Mouse (Mus musculus) lung, postnatal 0 days (tissue): ENCODE measurements around the gene Cort. TPM values are rescaled to one million over a fixed set of nuclear protein-coding genes. Genes with fewer than 3 reads are reported as not detected.
A peak's percentile ranks its signal among the peaks of the same experiment; 100 is the strongest.

ENCODE experiments used
- ATAC-seq: fragments of 200-750 bp; cut with Nextera tagmentation; 2 replicates; pipeline ENCODE4 v1.8.0; 2017; ENCODE audit warnings: moderate library complexity
- DNase-seq: peaks from one replicate; pipeline ENCODE4 v3.0.0-alpha.2; 2016; ENCODE audit warnings: low spot score
- H3K27ac ChIP-seq: fragments of 300-500 bp; sonication (generic); 2 replicates; pipeline ENCODE4 v1.5.1; 2014; ENCODE audit warnings: antibody characterized with exemption, mild to moderate bottlenecking, low read length, mixed read lengths
- H3K27me3 ChIP-seq: fragments of 300-500 bp; sonication (generic); replicated peaks from 2 replicates; pipeline ENCODE4 v1.6.1; 2014; ENCODE audit warnings: low read length, mixed read lengths; ENCODE audit not compliant: insufficient read depth
- H3K36me3 ChIP-seq: fragments of 300-500 bp; sonication (generic); 2 replicates; pipeline ENCODE4 v1.6.1; 2014; ENCODE audit warnings: low read length, mixed read lengths; ENCODE audit not compliant: insufficient read depth
- H3K4me1 ChIP-seq: fragments of 300-500 bp; sonication (generic); 2 replicates; pipeline ENCODE4 v1.6.1; 2014; ENCODE audit warnings: antibody characterized with exemption, low read depth, low read length, mixed read lengths; ENCODE audit not compliant: insufficient read depth
- H3K4me2 ChIP-seq: fragments of 300-500 bp; sonication (generic); replicated peaks from 2 replicates; pipeline ENCODE4 v1.6.1; 2014; ENCODE audit warnings: low read depth, mild to moderate bottlenecking, low read length, moderate library complexity, mixed read lengths
- H3K4me3 ChIP-seq: fragments of 300-500 bp; sonication (generic); 2 replicates; pipeline ENCODE4 v1.5.1; 2014; ENCODE audit warnings: low read depth, low read length
- H3K9ac ChIP-seq: fragments of 300-500 bp; sonication (generic); replicated peaks from 2 replicates; pipeline ENCODE4 v1.6.1; 2014; ENCODE audit warnings: low read depth, mild to moderate bottlenecking
- H3K9me3 ChIP-seq: fragments of 300-500 bp; sonication (generic); 2 replicates; pipeline ENCODE4 v1.6.1; 2016; ENCODE audit warnings: low read length, mixed read lengths
- CTCF ChIP-seq: IDR thresholded peaks from 2 replicates; pipeline ENCODE4 v1.5.1; 2016; ENCODE audit warnings: antibody characterized with exemption, mild to moderate bottlenecking
- EP300 ChIP-seq: IDR thresholded peaks from 2 replicates; pipeline ENCODE4 v1.6.1; 2016; ENCODE audit warnings: antibody characterized with exemption, mild to moderate bottlenecking, control low read depth
- WGBS: fragments of 180-500 bp; shearing (Covaris S2); extraction: QIAGEN DNeasy Blood & Tissue Kit; methylation state at CpG from one replicate; pipeline ENCODE4 v1.1.7; 2014; 5-methylcytosine and 5-hydroxymethylcytosine counted together
- polyA plus RNA-seq: library from polyadenylated mRNA; unstranded; fragments of >200 nt; fragmentation: Nextera tagmentation; extraction: Ambion mirVana; gene quantifications from 2 replicates; pipeline ENCODE4 v1.2.1, GENCODE M21; 2015

Cort gene
- polyA plus RNA-seq, 1 experiment from 2014 or later, result 0.18 TPM

DNA sequence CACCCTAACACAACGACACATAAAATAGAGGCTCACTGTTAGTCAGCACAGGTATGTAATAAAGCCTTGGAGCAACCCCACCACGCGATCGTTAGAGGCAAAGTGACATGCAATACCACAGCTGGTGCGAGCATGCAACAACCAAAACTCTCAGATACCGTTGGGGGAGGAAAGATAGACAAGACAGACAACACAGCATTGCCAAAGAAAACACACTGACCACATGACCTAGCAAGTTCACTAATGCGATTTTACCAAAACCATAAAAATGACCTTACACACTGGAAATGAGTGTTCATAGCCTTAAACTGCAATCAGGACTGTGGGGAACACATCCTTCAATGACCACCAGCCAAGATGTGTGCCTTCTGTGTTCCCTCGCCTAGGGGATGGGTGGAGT, 35.2 kb downstream of the Cort start:
- Histone ChIP-seq H3K27ac (no peak overlapping the region), H3K9me3 (no peaks in the 10 kb centered on the region), H3K4me1 (no peaks in the 10 kb centered on the region), H3K4me2 (no peak overlapping the region), H3K9ac (no peak overlapping the region), H3K36me3 (no peaks in the 10 kb centered on the region), H3K27me3 (no peaks in the 10 kb centered on the region), H3K4me3 (no peak overlapping the region)
- no peak for TF ChIP-seq CTCF
- no peak for TF ChIP-seq EP300
- ATAC-seq (no peak), DNase-seq (no peak)
- 89% methylated on average over 8 of the region's 8 CpGs for WGBS

DNA sequence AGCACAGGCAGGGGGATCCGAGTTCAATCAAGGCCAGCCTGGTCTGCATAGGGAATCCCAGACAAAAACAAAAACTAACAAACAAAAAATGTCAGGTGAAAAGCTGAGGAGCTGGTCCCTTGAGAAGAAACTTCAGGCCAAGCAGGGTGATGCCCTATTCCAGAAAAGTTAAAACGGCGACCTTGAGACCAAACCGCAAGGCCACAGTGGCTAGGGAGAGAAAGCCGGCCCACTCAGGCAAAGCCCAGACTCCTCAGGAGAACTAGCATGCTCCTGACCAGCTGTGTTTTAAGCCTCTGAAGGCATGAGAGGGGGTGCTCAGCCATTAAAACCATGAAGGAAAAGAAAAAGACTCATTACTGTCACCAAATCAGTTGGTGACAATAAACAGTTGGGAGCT, 41.2 kb downstream of the Cort start:
- TF ChIP-seq CTCF (no peak), EP300 (no peak)
- Histone ChIP-seq H3K4me1 (peaks cover 4% of the 10 kb centered on the region; the same call in 1 of the 2 replicates), H3K36me3 (no peaks in the 10 kb centered on the region), H3K9me3 (no peaks in the 10 kb centered on the region), H3K9ac (no peak overlapping the region), H3K4me2 (no peak overlapping the region), H3K27me3 (no peaks in the 10 kb centered on the region), H3K4me3 (no peak overlapping the region), H3K27ac (no peak overlapping the region)
- ATAC-seq (no peak), DNase-seq (no peak)
- WGBS, result 83% methylated on average over 5 of the region's 5 CpGs

DNA sequence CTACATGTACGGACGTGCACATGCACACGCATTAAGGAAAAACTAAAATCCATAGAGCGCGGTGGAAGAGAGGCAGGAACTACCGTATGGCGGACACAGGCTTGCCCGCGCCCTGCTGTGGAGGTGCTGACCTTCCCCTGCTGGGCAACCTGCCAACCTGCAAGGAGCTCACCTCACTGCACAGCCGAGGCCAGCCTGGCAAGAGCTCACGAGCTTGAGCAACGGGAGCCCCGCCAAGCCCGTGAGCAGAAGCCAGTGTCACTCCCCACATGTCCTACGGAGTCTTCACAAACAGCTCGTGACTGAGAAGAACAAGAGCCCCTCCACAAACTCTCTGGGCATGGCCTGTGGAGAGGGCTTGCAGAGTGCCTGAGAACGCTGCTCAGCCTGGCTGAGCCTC, 45.0 kb downstream of the Cort start:
- Histone ChIP-seq H3K4me3 (no peak overlapping the region), H3K9me3 (no peaks in the 10 kb centered on the region), H3K4me2 (peak overlapping the region; percentile 27; the same call in 1 of the 2 replicates), H3K36me3 (no peaks in the 10 kb centered on the region), H3K4me1 (peaks cover 4% of the 10 kb centered on the region; the same call in 1 of the 2 replicates), H3K27me3 (no peaks in the 10 kb centered on the region), H3K9ac (no peak overlapping the region), H3K27ac (no peak overlapping the region)
- peak; percentile 81 for DNase-seq
- WGBS, result 42% methylated on average over 17 of the region's 17 CpGs
- ATAC-seq, result peak; percentile 84
- TF ChIP-seq CTCF (peak; percentile 6; the same call in 1 of the 2 replicates), EP300 (no peak)

- Histone ChIP-seq H3K4me3 (no peak overlapping the region), H3K4me1 (peaks cover 4% of the 10 kb centered on the region; the same call in 1 of the 2 replicates), H3K27me3 (no peaks in the 10 kb centered on the region), H3K9me3 (no peaks in the 10 kb centered on the region), H3K27ac (no peak overlapping the region), H3K36me3 (no peaks in the 10 kb centered on the region), H3K4me2 (no peak overlapping the region), H3K9ac (no peak overlapping the region)
- TF ChIP-seq EP300 (no peak), CTCF (no peak)
- DNase-seq (no peak), ATAC-seq (no peak)
- WGBS, result 83% methylated on average over 8 of the region's 8 CpGs
Observed at GRCm38 (mm10) chr4:149080111-149080510, 46.5 kb downstream of the Cort start.

DNA sequence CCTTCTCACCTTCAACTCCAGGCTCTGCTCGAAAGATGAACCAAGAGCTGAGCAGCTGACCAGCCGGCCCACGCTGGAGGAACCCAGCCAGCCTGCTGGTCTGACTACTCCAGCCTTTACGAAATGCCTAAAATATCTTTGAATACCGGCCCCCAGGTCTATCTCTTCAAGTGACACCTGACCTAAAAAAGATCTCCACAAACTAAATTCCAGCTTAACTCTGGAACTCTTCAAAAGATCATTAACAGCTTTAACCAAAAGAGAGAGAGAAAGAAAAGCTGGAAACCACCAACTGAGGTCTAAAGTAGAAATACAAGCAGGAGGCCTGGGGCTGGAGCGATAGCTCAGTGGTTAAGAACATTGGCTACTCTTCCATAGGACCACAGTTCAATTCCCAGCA, 46.9 kb downstream of the Cort start:
- ATAC-seq, result no peak
- H3K4me3 ChIP-seq, result no peak overlapping the region
- H3K27ac ChIP-seq, result no peak overlapping the region
- H3K27me3 ChIP-seq, result no peaks in the 10 kb centered on the region
- TF ChIP-seq EP300 (no peak), CTCF (no peak)
- no peak overlapping the region for H3K9ac ChIP-seq
- no peaks in the 10 kb centered on the region for H3K9me3 ChIP-seq
- no peaks in the 10 kb centered on the region for H3K36me3 ChIP-seq
- H3K4me2 ChIP-seq, result no peak overlapping the region
- 68% methylated on average over 6 of the region's 6 CpGs for WGBS
- peaks cover 4% of the 10 kb centered on the region; the same call in 1 of the 2 replicates for H3K4me1 ChIP-seq
- no peak for DNase-seq

DNA sequence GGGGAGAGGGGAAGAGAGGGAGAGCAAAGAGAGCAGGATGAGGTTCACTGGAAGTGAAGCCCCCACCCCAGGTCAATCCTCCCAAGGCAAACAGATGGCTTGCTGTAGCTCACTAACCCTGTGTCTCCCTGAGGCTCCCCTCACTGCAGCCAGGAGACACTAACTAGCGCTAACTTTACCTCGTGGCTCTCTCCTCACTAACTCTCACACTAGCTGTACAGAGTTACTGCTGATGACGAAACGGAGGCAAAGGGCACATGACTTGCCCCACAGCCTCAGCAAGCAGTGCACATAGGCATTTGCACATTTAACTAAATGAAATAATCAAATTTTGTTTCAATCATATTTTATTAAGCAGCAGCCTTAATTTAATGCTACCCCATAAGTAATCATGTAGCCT, 48.3 kb downstream of the Cort start:
- Histone ChIP-seq H3K4me1 (peaks cover 4% of the 10 kb centered on the region; the same call in 1 of the 2 replicates), H3K9me3 (no peaks in the 10 kb centered on the region), H3K9ac (no peak overlapping the region), H3K4me3 (no peak overlapping the region), H3K27me3 (no peaks in the 10 kb centered on the region), H3K27ac (no peak overlapping the region), H3K4me2 (no peak overlapping the region), H3K36me3 (no peaks in the 10 kb centered on the region)
- TF ChIP-seq EP300, result no peak
- TF ChIP-seq CTCF, result no peak
- WGBS, result 51% methylated on average over 4 of the region's 4 CpGs
- ATAC-seq (no peak), DNase-seq (no peak)
